Mouse (Mus musculus) myocyte (in vitro differentiated cells): ENCODE data around the gene AC153137.1.

ENCODE experiments used
- MYOD1 ChIP-seq, 3 experiments: IDR thresholded peaks; one replicate each; pipeline ENCODE4 v1.6.1; 2011; ENCODE audit warnings: control low read depth in 2 of 3, low read depth in 2 of 3, mild to moderate bottlenecking in 2 of 3, moderate library complexity in 1 of 3; ENCODE audit not compliant: insufficient read length in 2 of 3, control insufficient read depth in 1 of 3
- POLR2A ChIP-seq: IDR thresholded peaks from one replicate; pipeline ENCODE4 v1.6.1; 2011; ENCODE audit warnings: low read depth, mild to moderate bottlenecking, control low read depth, moderate library complexity; ENCODE audit not compliant: insufficient read length
- USF1 ChIP-seq: IDR thresholded peaks from one replicate; pipeline ENCODE4 v1.6.1; 2011; ENCODE audit warnings: low read depth, mild to moderate bottlenecking, control low read depth, moderate library complexity

DNA sequence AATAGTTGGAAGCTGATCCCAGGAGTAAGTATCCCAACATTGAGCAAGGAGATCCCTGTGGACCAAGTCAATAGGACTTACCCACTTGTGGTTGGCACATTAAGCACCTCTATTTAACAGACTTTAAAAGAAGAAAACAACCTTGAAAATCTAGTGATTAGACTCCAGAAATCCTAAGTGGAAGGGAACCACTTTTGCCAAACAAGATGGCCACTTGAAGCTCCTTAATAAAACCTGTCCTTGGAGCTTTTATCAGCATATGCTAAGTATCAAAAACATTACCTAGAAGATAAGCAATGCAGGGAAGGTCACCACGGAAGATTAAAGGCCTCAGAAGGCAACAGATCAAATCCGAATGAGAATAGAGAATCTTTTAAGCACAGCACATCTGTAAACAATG is 26.0 kb downstream of the AC153137.1 start:
- no peak for TF ChIP-seq POLR2A
- no peak for TF ChIP-seq USF1
- no peak for TF ChIP-seq MYOD1 (IDR thresholded peaks at IDR 0.05; ENCODE audit: control insufficient read depth in 1 of 3, insufficient read length in 2 of 3, low read depth in 2 of 3)
